Mouse (Mus musculus) c-Kit-positive CD71-positive TER-119-positive erythroid progenitor cells, embryonic 14.5 days (primary cell): ENCODE measurements around the gene Simc1.

ENCODE experiments used
- DNase-seq: peaks from one replicate; pipeline ENCODE4 v3.0.0-alpha.2; 2013; ENCODE audit warnings: low spot score

Simc1 gene

GRCm38 (mm10) chr13:54589414-54589995 is 85.9 kb downstream of the Simc1 start:
- DNase-seq, result no peak

GRCm38 (mm10) chr13:54589996-54590951 is 86.7 kb downstream of the Simc1 start, which contains the start of the genes Nop16 and Higd2a:
Gene Nop16 (minus strand): TSS chr13:54590090.
Gene Higd2a (plus strand): TSS chr13:54590207.
- DNase-seq, result peak; percentile 99

GRCm38 (mm10) chr13:54591776-54592356 is 88.3 kb downstream of the Simc1 start:
- no peak for DNase-seq

GRCm38 (mm10) chr13:54593617-54594016 is 90.0 kb downstream of the Simc1 start:
- DNase-seq, result no peak

DNA sequence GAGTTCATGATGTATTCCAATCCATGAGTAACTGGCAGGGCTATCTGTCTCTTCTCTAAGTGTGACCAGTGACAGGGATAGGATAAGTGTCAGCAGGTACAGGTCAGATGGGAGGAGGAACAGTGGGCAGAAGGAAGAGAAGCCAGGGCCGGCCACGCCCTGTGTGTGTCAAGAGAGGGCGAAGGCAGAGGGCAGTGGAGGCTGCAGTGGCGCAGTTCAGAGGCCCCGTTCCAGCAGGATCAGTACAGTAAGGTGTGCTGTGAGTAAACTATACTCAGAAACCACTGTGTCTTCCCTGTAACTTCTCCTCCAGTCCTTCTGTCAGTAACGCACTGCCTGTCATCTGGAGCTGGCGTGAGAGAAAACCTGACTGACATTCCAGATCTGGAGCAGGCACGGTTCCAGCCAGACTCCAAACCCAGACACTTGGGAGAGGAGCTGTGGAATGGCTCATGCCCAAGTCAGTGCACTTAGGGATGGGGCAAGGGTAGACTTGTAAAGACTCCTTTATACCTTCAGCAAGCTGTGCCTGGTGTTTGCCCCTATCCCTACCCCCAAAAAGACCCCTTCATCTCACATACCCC is 92.6 kb downstream of the Simc1 start:
- DNase-seq, result no peak

DNA sequence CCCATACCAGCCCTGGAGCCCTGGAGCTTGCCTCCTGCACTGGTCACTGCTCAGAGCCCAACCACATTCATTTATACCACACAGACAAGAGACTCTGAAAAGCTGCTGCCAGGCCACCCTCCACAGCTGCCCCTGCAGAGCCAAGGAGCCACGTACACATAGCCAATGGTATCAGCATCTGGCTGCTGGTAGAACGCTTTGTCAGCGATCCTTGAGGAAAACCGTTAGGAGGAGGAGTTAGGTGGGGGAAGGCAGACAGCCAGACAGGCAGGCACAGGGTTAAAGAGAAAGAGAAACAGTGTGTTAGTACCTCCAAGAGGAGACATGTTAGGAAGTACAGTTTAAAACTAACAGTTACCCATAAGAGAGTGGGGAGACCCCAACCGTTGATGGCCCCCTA is 93.3 kb downstream of the Simc1 start:
- no peak for DNase-seq

DNA sequence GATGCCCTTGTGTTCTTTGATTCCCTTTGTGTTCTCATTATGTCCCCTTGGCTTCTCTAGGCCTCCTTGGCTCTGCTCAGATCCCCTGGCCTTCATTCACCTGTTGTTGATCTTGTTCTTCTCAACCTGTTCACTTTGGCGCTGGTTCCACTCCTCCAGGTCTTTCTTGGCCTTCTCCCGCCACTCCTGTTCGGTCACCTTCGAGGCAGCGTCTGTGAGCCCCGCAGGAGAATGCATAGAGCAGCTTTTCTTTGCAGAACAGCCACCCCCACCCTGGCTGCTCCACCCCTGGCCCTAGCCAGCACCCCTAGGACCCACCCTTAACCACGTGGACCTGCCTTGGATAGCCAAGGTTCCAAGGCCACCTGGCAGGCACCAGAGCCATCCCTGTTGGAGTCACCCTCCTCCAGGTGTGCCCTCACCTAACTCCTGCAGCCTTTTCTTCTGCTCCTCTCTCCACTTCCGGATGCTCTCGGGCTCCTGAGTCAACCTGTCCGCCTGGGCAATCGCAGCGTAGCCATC is 95.1 kb downstream of the Simc1 start:
- DNase-seq, result no peak
